Mouse (Mus musculus): Measurements from ENCODE around the gene Acsm3.

Acsm3 gene

DNA sequence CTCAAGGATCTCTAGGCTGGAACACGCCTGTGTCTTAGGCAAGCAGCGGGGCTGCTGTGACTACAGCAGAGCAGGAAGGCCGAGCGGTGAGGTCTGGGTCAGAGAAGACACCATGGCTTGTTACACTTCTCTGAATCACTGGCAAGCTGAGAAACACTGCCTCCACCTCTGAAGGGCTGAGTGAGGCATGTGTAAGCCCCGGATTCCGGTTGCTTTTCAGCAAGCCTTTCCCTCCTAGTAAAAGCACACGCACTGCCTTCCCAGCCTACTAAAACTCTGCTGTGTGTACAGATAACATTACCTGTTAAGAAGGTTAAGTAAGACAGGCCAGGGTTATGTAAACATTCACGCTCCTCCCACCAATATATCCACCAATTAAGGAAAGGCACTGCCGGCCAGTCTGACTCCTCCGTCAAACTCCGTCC, at the start of gene Acsm3:
Gene Acsm3 (plus strand): TSS at position 397 of the 425 bp plus-strand sequence.
- TF ChIP-seq GATA4 (IDR thresholded peaks at IDR 0.05; ENCODE audit: insufficient replicate concordance, low read length) = 0 out of 2 replicates have a peak, but pooled peaks have one; percentile 36

- no peak for TF ChIP-seq GATA4 (IDR thresholded peaks at IDR 0.05; ENCODE audit: insufficient replicate concordance, low read length)
Observed at GRCm38 (mm10) chr7:119714111-119714510, 46.6 kb upstream of the Acsm3 start.

- TF ChIP-seq GATA4 (IDR thresholded peaks at IDR 0.05; ENCODE audit: insufficient replicate concordance, low read length) = no peak
Observed at GRCm38 (mm10) chr7:119720253-119720946, 40.3 kb upstream of the Acsm3 start, which contains the start of gene Thumpd1. Thumpd1 (minus strand) TSS chr7:119720798.

DNA sequence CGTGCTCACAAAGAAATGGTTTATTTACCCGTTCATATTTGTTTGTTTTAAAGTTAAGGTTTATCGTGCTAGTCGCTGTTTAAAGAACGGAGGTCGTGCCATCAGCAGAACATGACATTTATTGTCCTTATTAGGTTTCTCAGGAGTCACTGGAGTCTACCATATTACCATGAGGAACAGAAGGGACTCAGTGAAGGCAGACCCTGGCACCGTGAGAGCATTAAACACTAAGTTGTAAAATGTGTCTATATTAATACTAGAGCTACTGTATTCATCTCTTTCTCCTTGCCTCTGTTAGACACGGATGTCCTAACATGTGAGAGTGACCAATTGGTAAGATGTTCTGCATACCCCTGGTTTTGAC, 39.8 kb upstream of the Acsm3 start:
- TF ChIP-seq GATA4 (IDR thresholded peaks at IDR 0.05; ENCODE audit: insufficient replicate concordance, low read length) = no peak

DNA sequence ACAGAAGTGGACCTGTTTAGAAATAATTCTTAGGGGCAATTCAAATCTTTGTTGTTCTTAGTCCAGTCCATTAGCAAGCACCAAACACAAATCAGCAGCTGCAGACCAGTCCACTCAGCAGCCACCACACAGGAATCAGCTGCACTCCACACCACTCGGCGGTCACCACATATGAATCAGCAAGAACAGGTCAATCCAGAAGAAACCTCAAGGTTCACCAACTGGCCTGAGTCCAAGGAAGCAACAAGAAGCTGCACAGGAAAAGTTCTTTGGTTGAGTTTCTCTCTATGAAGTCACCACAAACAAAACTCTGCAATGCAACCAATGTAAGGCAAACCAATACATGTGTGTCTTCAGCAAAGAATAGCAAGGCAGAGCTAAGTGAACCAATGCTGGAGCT, 33.1 kb upstream of the Acsm3 start:
- TF ChIP-seq GATA4 (IDR thresholded peaks at IDR 0.05; ENCODE audit: insufficient replicate concordance, low read length) = no peak

GRCm38 (mm10) chr7:119738877-119739276, 21.8 kb upstream of the Acsm3 start:
- no peak for TF ChIP-seq GATA4 (IDR thresholded peaks at IDR 0.05; ENCODE audit: insufficient replicate concordance, low read length)

DNA sequence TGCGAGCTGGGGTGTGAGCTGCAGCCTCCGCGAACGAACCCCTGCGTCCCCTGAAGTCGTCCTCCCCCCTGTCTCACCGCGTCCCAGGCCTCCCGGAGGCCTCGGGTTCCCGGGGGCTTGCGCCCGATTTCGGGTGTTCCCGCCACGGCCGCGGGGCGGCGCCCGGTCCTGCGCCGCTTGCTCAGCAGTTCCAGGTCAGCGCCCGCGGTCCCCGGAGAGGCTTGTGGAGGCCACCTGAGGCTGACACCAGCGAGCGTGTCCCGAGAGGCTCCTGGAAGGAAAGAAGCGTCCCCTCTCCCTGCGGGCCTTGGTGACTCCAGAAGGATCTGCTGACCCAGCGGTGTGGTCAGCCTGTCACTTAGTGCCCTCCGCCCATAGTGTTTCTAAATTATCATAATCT, 16.4 kb upstream of the Acsm3 start:
- no peak for TF ChIP-seq GATA4 (IDR thresholded peaks at IDR 0.05; ENCODE audit: insufficient replicate concordance, low read length)

DNA sequence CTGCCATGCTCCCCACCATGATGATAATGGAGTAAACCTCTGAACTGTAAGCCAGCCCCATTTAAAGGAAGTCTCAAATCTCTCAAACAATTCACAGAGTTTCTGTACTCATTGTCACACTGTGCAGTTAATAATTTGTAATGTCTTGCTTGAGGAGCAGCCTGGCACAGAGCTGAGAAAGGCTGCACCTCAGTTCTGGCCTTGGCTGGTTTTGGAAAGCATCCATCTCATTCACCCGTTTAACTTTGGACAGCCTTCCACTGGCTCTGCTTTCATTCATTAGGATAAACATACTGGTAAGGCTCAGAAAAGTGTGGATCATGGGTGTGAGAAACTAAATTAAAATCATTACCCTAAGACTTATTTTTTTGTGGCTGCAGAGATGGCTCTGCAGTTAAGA, 14.9 kb upstream of the Acsm3 start:
- TF ChIP-seq GATA4 (IDR thresholded peaks at IDR 0.05; ENCODE audit: insufficient replicate concordance, low read length) = no peak

DNA sequence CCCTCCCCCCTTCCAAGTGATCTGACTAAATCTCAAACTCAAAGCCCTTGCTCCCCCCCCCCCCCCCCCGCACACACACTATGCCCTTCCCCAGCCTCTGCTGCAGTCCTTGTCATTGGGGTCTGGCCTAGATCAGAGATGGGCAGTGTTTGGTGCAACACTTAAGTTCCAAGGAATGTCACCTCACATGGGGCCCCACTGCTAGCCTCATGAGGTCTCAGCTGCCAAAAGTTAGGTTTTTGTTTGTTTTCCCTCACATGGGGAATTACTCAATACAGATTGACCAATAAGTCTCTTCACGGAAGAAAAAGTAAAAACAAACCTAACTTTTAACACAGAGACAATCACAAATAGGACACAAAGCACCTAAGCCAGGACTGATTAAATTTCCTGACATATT, 12.0 kb upstream of the Acsm3 start:
- TF ChIP-seq GATA4 (IDR thresholded peaks at IDR 0.05; ENCODE audit: insufficient replicate concordance, low read length) = no peak

DNA sequence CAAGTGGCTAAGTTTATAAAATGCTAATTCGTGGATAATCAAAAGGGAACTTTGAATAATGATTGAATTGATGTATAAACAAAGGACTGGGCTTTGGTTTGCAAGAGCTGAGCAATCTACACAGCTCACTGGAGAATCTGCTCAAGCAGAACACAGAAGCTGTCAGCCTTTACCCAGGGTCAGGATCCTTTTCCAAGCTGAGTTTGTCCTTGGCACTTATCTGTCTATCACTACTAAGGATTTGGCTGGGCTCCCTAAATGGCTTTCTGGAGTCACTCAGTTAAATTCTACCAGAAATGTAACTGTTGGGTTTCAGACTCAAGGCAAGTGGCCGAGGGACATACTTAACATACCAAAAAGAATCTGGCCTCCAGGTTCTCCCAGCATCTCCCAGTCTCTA, 10.8 kb upstream of the Acsm3 start:
- TF ChIP-seq GATA4 (IDR thresholded peaks at IDR 0.05; ENCODE audit: insufficient replicate concordance, low read length) = no peak

DNA sequence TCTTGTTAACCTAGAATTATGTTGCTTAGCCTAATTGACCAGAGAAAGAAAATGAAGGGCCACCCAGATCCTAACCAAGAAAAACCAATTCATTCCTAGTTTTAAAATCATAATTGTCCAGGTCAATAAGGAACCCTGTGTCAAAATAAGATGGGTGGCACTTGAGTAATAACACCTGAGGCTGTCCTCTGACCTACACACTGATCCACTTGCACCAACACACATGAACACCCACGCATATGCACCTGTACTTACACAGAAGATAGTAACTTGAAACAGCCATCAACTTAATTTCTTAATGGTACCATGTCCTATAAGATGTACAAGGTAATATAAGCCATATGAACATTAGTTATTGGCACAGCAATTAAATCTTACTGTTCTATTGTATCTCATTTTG, 7.0 kb upstream of the Acsm3 start:
- no peak for TF ChIP-seq GATA4 (IDR thresholded peaks at IDR 0.05; ENCODE audit: insufficient replicate concordance, low read length)

DNA sequence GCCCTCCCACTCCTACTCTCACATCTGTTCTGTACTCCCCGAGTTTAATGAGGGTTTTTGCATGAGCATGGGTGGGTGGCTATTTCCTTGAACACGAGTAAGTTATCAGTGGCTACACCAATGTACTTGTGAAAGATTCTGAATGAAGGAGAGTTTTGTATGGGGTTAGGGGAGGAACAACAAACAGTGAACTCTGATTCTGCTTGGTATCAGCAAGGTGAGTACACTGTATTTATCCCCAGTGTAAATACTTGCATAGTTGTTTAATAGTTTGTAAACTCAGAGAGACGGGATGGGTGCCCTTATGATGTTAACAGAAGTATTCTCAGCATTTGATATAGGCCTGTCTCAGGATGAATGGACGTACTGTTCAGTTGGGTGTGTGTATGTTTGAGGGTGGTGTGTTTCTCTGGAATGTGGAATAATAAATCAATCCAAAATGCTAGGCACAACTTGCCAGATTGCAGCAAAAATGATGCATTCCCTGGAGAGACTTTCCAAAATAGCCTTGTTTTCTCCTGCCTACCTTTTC, 1.5 kb downstream of the Acsm3 start:
- TF ChIP-seq GATA4 (IDR thresholded peaks at IDR 0.05; ENCODE audit: insufficient replicate concordance, low read length) = no peak

DNA sequence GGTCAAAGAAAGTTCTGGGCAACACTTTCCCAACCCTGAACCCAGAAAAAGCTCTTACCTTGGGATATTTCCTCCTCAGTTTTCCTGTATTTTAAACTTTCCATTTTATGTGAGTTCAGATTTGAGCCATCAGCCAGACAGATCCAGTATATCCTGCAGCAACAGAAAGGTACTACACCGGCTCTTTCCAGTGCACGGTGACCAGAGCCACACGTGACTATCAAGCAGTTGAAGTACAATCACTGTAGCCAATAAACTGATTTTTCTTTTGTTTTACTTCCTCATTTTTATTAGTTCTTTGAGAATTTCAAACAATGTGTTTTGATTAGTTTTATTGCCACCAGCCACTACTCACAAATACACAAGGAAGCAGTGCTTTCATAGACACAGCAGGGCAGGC, 3.7 kb downstream of the Acsm3 start:
- TF ChIP-seq GATA4 (IDR thresholded peaks at IDR 0.05; ENCODE audit: insufficient replicate concordance, low read length) = no peak

DNA sequence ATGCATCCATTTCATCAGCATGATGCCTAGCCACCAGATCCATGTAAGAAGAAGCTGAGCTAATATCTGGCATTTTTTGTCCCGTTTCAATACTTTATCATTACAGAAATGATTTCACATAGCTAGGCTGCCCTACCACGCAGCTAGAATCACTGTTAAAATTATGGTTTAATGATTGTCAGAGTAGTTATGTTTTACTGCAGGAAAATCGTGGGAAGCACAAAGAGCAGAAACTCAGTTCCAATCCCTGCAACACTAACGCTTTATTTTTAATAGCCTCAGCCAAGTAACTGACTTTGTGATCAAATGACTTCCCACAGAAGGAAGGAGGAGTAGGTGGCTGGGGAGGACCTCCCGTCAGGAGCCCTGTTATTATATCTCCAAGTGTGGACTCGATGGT, 6.3 kb downstream of the Acsm3 start:
- no peak for TF ChIP-seq GATA4 (IDR thresholded peaks at IDR 0.05; ENCODE audit: insufficient replicate concordance, low read length)

GRCm38 (mm10) chr7:119769895-119770294, 9.2 kb downstream of the Acsm3 start:
- TF ChIP-seq GATA4 (IDR thresholded peaks at IDR 0.05; ENCODE audit: insufficient replicate concordance, low read length) = no peak

- peak; percentile 94; the same call in 1 of the 2 replicates for TF ChIP-seq GATA4 (IDR thresholded peaks at IDR 0.05; ENCODE audit: insufficient replicate concordance, low read length)
Observed at GRCm38 (mm10) chr7:119783453-119783852, 22.7 kb downstream of the Acsm3 start.

DNA sequence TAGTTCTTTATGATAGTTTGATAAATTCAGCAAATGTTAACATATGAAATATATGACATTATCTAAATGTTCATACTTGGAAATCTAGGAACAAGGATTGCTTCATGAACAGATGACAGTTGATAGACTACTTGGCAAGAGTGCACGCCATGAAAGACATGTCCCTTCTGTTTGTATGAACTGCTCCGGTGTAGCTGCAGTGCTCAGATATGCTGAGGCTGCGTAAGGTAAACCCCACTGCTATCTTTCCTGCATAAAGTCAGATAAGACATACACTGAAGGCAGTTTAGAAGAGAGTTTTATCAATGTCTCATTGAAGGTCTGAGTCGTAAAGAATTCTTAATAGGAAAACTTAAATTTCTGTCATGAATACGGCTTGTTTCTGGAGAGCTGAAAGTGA, 24.2 kb downstream of the Acsm3 start:
- no peak for TF ChIP-seq GATA4 (IDR thresholded peaks at IDR 0.05; ENCODE audit: insufficient replicate concordance, low read length)

Data from liver, adult (tissue).